Comparison of ENCODE assay signal across 32 mouse cellular contexts in the genomic region with DNA sequence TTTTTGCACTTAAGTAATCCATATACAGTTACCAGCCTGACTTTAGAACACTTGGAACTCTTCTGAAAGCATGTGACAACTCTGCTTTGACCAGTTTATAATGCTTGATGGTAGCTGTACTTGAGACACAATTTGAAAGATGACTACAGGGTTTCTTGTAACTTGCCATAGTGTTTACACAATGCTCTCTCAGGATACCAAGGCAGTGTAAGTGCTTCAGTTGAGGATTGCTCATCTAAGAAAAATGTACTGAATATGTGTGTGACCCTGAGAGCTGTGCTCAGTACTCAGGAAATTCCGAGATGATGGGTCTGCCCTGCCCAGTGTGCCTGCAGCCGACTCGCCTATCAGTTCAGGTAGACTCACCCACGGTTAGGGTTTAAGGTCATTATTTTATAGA. TPM values are rescaled to one million over a fixed set of nuclear protein-coding genes. Genes with fewer than 3 reads are reported as not detected.
DNase-seq lines count a peak whose midpoint lies in the region; ATAC-seq and TF ChIP-seq lines count a peak whose summit lies in the region.
"Had no signal": no experiment of that assay in that cellular context is flagged by ENCODE, and none has a peak within 500 bp of the region (broad histone marks: within the 10 kb centered on the region; RNA-seq: fewer than 3 reads in every experiment).

No protein-coding gene starts in this region.

- peak overlapping the region; percentile 56; the same call in 1 of the 2 replicates for H3K27ac ChIP-seq in lung, embryonic 15.5 days
- H3K27ac ChIP-seq: embryonic facial prominence, embryonic 10.5 days; embryonic facial prominence, embryonic 13.5 days; forebrain, embryonic 10.5 days; forebrain, embryonic 13.5 days; heart, adult 2 months; heart, embryonic 10.5 days; hindbrain, embryonic 10.5 days; hindbrain, embryonic 13.5 days had no signal

- in situ Hi-C loops in Patski (cut with MboI; ENCODE audit: low pct_unique_long_range_greater_than_20kb), result no loop called here

- peaks cover 12% of the 10 kb centered on the region; the same call in 1 of the 2 replicates for H3K36me3 ChIP-seq in lung, embryonic 15.5 days

- ATAC-seq in lung, embryonic 15.5 days (ENCODE audit: borderline replicate concordance, extremely low read depth, low FRiP score, low TSS enrichment), result no peak
- peak; percentile 44 for ATAC-seq in Patski
- ATAC-seq in erythroblast, adult 5-6 weeks (replicated peaks; ENCODE audit: low FRiP score, poor library complexity, severe bottlenecking), result no peak
- ATAC-seq: activated CD4-positive, CD25-positive, alpha-beta regulatory T cell, adult 4 months; forebrain, embryonic 13.5 days; forebrain, embryonic 16.5 days; hindbrain, embryonic 16.5 days had no signal

- H3K9me3 ChIP-seq in lung, embryonic 15.5 days, result no peaks in the 10 kb centered on the region
- H3K9me3 ChIP-seq: embryonic facial prominence, embryonic 10.5 days; embryonic facial prominence, embryonic 13.5 days; forebrain, embryonic 10.5 days; forebrain, embryonic 13.5 days; G1E; heart, embryonic 10.5 days; hindbrain, embryonic 10.5 days; hindbrain, embryonic 13.5 days had no signal

- no peaks in the 10 kb centered on the region for H3K27me3 ChIP-seq in lung, embryonic 15.5 days
- H3K27me3 ChIP-seq in Patski, result no peaks in the 10 kb centered on the region
- H3K27me3 ChIP-seq: CH12.LX; embryonic facial prominence, embryonic 13.5 days; forebrain, embryonic 13.5 days; hindbrain, embryonic 13.5 days had no signal

- peaks cover 32% of the 10 kb centered on the region for H3K4me1 ChIP-seq in lung, embryonic 15.5 days
- H3K4me1 ChIP-seq in lung, adult 2 months (ENCODE audit: control insufficient read depth, insufficient read depth, low read length), result no peaks in the 10 kb centered on the region; the same call in 1 of the 2 replicates
- H3K4me1 ChIP-seq: embryonic facial prominence, embryonic 10.5 days; embryonic facial prominence, embryonic 13.5 days; forebrain, embryonic 10.5 days; forebrain, embryonic 13.5 days; heart, embryonic 10.5 days; hindbrain, embryonic 10.5 days; hindbrain, embryonic 13.5 days had no signal

- TF ChIP-seq CTCF in lung, adult 2 months (IDR thresholded peaks at IDR 0.05; ENCODE audit: insufficient read depth, low read length), result no peak
- no peak for TF ChIP-seq CTCF in Patski (IDR thresholded peaks at IDR 0.05)

- intact Hi-C loops in left cerebral cortex, postnatal 14 days (cut with DNase I), result loop anchor here (5.0 kb wide), 1 partner anchor 49 kb away; the partner anchor contains the start of gene Lmtk2

- no peak overlapping the region for H3K4me2 ChIP-seq in lung, embryonic 15.5 days
- H3K4me2 ChIP-seq: embryonic facial prominence, embryonic 13.5 days; forebrain, embryonic 13.5 days; hindbrain, embryonic 13.5 days had no signal

- no peak overlapping the region for H3K9ac ChIP-seq in lung, embryonic 15.5 days
- H3K9ac ChIP-seq: embryonic facial prominence, embryonic 13.5 days; forebrain, embryonic 13.5 days; hindbrain, embryonic 13.5 days had no signal

- POLR2A ChIA-PET in Patski (lab: Charles Lee), result interaction anchor here (0.5 kb wide), 1 partner anchor 117 kb away, joined by 3 read pairs; no protein-coding TSS in a partner anchor

- peak; percentile 49 to 62 for DNase-seq in adrenal gland, adult (ENCODE audit: inconsistent age in 2 of 2, low spot score in 1 of 2)
- no peak for DNase-seq in adrenal gland, postnatal 14 days
- DNase-seq in lung, adult 2 months, result no peak
- DNase-seq in Patski (ENCODE audit: low read depth, low spot score), result no peak
- DNase-seq in lung, postnatal 36 days, result peak; percentile 44
- DNase-seq in left cerebral cortex, postnatal 14 days (ENCODE audit: low spot score in 2 of 2), result no peak
- DNase-seq: adrenal gland, postnatal 10 days; B cell, adult 2 months; cerebellum, adult 11 months; cerebellum, adult 2 months; cerebellum, adult 9-11 months; cerebellum, postnatal 25 days; embryo, embryonic 11 days; gastrocnemius, postnatal 10 days; gastrocnemius, postnatal 36 days; heart, adult 2 months; heart, postnatal 36 days had no signal

- H3K4me3 ChIP-seq in lung, embryonic 15.5 days, result no peak overlapping the region
- H3K4me3 ChIP-seq in lung, adult 2 months (replicated peaks; ENCODE audit: extremely low read depth, low read depth, low read length), result no peak overlapping the region
- H3K4me3 ChIP-seq: embryonic facial prominence, embryonic 10.5 days; embryonic facial prominence, embryonic 13.5 days; forebrain, embryonic 10.5 days; forebrain, embryonic 13.5 days; heart, adult 2 months; heart, embryonic 10.5 days; hindbrain, embryonic 10.5 days; hindbrain, embryonic 13.5 days had no signal

- no peak for TF ChIP-seq POLR2A in lung, adult 2 months (IDR thresholded peaks at IDR 0.05; ENCODE audit: borderline replicate concordance, extremely low read depth, low read depth, low read length)

- 55% methylated on average over 4 of the region's 4 CpGs for WGBS in lung, embryonic 15.5 days
- 69% methylated on average over 4 of the region's 4 CpGs for WGBS in lung, adult 2 months

- CTCF ChIA-PET in Patski (lab: Charles Lee), result interaction anchor here (1.0 to 6.5 kb wide), 3 partner anchors 11 to 26 kb away, joined by 3 to 33 read pairs (median 27); no protein-coding TSS in a partner anchor

RNA-seq across cellular contexts. Expression of gene Bhlha15, which starts 38.8 kb away (rescaled TPM):
- 0.63 and 1.1 TPM in 2 replicates for total RNA-seq in adrenal gland, postnatal 14 days (2021)
- polyA plus RNA-seq in lung, embryonic 15.5 days (2015; fragmentation: Nextera tagmentation; extraction: Ambion mirVana), result 0.44 and 0.46 TPM in 2 replicates
- polyA plus RNA-seq in lung, adult 2 months (2012; rRNA removed), result 1.1 and 1.6 TPM in 2 replicates
- polyA plus RNA-seq in Patski (2021), result 0.03 TPM
- under 1 TPM; 0.36 to 0.42 TPM for total RNA-seq in left cerebral cortex, postnatal 14 days (2021)
- total RNA-seq in erythroblast, adult 5-6 weeks (2015; ENCODE audit: low replicate concordance), result 0.19 TPM in 1 of 2 replicates, not detected in the other
- total RNA-seq in erythroblast, adult 5-6 weeks (2017; ENCODE audit: low replicate concordance), result not detected in 2 replicates
- total RNA-seq: gastrocnemius, adult 18-20 months; gastrocnemius, postnatal 36 days; heart, adult 2 months; heart, postnatal 36 days had no signal

RNA-seq across cellular contexts. Expression of gene Lmtk2, which starts 51.0 kb away (rescaled TPM):
- 26.2 and 28.0 TPM in 2 replicates for total RNA-seq in adrenal gland, postnatal 14 days (2021)
- polyA plus RNA-seq in lung, embryonic 15.5 days (2015; fragmentation: Nextera tagmentation; extraction: Ambion mirVana), result 4.0 and 4.4 TPM in 2 replicates
- polyA plus RNA-seq in lung, adult 2 months (2012; rRNA removed), result 20.1 and 24.2 TPM in 2 replicates
- polyA plus RNA-seq in Patski (2021), result 19.7 TPM
- 100 to 1,000 TPM; 150 to 166 TPM for total RNA-seq in left cerebral cortex, postnatal 14 days (2021)
- 7.5 and 8.2 TPM in 2 replicates for total RNA-seq in erythroblast, adult 5-6 weeks (2015; ENCODE audit: low replicate concordance)
- total RNA-seq in erythroblast, adult 5-6 weeks (2017; ENCODE audit: low replicate concordance), result 10.3 and 11.6 TPM in 2 replicates

Comparison
In these comparisons a context has a peak if more than half of its experiments do, and no peak if none do; other contexts are left out.
1. DNase-seq: peak in adrenal gland, adult (2 of 2) and lung, postnatal 36 days (single experiment); none in adrenal gland, postnatal 14 days (single experiment), lung, adult 2 months (single experiment), Patski (single experiment) and left cerebral cortex, postnatal 14 days (0 of 2).